Mouse (Mus musculus) testis, adult 2 months (tissue): ENCODE results near the gene Snrnp25. TPM values are rescaled to one million over a fixed set of nuclear protein-coding genes. Genes with fewer than 3 reads are reported as not detected.

Experiments
- H3K27ac ChIP-seq: fragments of 200-500 bp; 2 replicates; pipeline ENCODE4 v1.5.1; 2012; ENCODE audit warnings: low read depth, low read length; ENCODE audit not compliant: control insufficient read depth, insufficient read depth
- H3K27me3 ChIP-seq: fragments of 200-500 bp; 2 replicates; pipeline ENCODE4 v1.6.1; 2012; ENCODE audit warnings: mild to moderate bottlenecking, low read length, moderate library complexity; ENCODE audit not compliant: control insufficient read depth, insufficient read depth
- H3K36me3 ChIP-seq: fragments of 200-500 bp; 2 replicates; pipeline ENCODE4 v1.6.1; 2012; ENCODE audit warnings: mild to moderate bottlenecking, low read length; ENCODE audit not compliant: control insufficient read depth, insufficient read depth
- H3K4me1 ChIP-seq: fragments of 200-500 bp; 2 replicates; pipeline ENCODE4 v1.6.1; 2012; ENCODE audit warnings: low read length; ENCODE audit not compliant: control insufficient read depth, insufficient read depth
- H3K4me3 ChIP-seq: fragments of 200-500 bp; 2 replicates; pipeline ENCODE4 v1.5.1; 2012; ENCODE audit warnings: low read depth, mild to moderate bottlenecking, low read length, moderate library complexity, mixed read lengths; ENCODE audit not compliant: control insufficient read depth
- CTCF ChIP-seq: fragments of 200-500 bp; IDR thresholded peaks from 2 replicates; pipeline ENCODE4 v1.5.1; 2012; ENCODE audit warnings: low read depth, mild to moderate bottlenecking, inconsistent platforms, low read length, moderate library complexity; ENCODE audit not compliant: control insufficient read depth, insufficient read depth, insufficient replicate concordance
- POLR2A ChIP-seq: fragments of 200-500 bp; IDR thresholded peaks from 2 replicates; pipeline ENCODE4 v1.6.1; 2012; ENCODE audit warnings: low read depth, mild to moderate bottlenecking, inconsistent platforms, low read length, moderate library complexity; ENCODE audit not compliant: control insufficient read depth
- polyA plus RNA-seq: library from polyadenylated mRNA; depleted of rRNA; stranded (reverse); fragments of >200 nt; gene quantifications from 2 replicates; pipeline ENCODE4 v1.2.3, GENCODE M21; 2012

Gene Snrnp25
- polyA plus RNA-seq, 1 experiment: 38.8 TPM

- Histone ChIP-seq H3K27me3 (no peaks in the 10 kb centered on the region), H3K27ac (no peak overlapping the region), H3K4me3 (no peak overlapping the region), H3K36me3 (no peaks in the 10 kb centered on the region), H3K4me1 (peaks cover 6% of the 10 kb centered on the region)
- TF ChIP-seq CTCF: no peak
Measured at GRCm38 (mm10) chr11:32187256-32187655, 18.0 kb upstream of the Snrnp25 start.

- no peaks in the 10 kb centered on the region for H3K27me3 ChIP-seq
Measured at GRCm38 (mm10) chr11:32188881-32189280, 16.3 kb upstream of the Snrnp25 start.

GRCm38 (mm10) chr11:32189434-32189833, 15.8 kb upstream of the Snrnp25 start:
- H3K4me1 ChIP-seq: peaks cover 6% of the 10 kb centered on the region
- no peak overlapping the region for H3K27ac ChIP-seq
- no peaks in the 10 kb centered on the region for H3K36me3 ChIP-seq
- no peak overlapping the region for H3K4me3 ChIP-seq
- no peaks in the 10 kb centered on the region for H3K27me3 ChIP-seq
- TF ChIP-seq CTCF: no peak
- no peak for TF ChIP-seq POLR2A

More at GRCm38 (mm10) chr11:32188881-32189280, 16.3 kb upstream of the Snrnp25 start:
- H3K27ac ChIP-seq: no peak overlapping the region
- TF ChIP-seq POLR2A (no peak), CTCF (no peak)
- H3K4me3 ChIP-seq: no peak overlapping the region
- H3K36me3 ChIP-seq: no peaks in the 10 kb centered on the region
- H3K4me1 ChIP-seq: peaks cover 6% of the 10 kb centered on the region

GRCm38 (mm10) chr11:32190119-32190518, 15.1 kb upstream of the Snrnp25 start:
- H3K27me3 ChIP-seq: no peaks in the 10 kb centered on the region
- H3K36me3 ChIP-seq: no peaks in the 10 kb centered on the region
- H3K4me3 ChIP-seq: no peak overlapping the region
- H3K4me1 ChIP-seq: peaks cover 6% of the 10 kb centered on the region
- H3K27ac ChIP-seq: no peak overlapping the region
- TF ChIP-seq POLR2A (no peak), CTCF (no peak)

GRCm38 (mm10) chr11:32190603-32191110, 14.6 kb upstream of the Snrnp25 start:
- no peak overlapping the region for H3K27ac ChIP-seq
- no peak for TF ChIP-seq POLR2A

GRCm38 (mm10) chr11:32193156-32193555, 12.1 kb upstream of the Snrnp25 start:
- Histone ChIP-seq H3K36me3 (no peaks in the 10 kb centered on the region), H3K27ac (no peak overlapping the region), H3K27me3 (no peaks in the 10 kb centered on the region), H3K4me1 (peaks cover 6% of the 10 kb centered on the region), H3K4me3 (no peak overlapping the region)
- TF ChIP-seq CTCF (no peak), POLR2A (no peak)

More at GRCm38 (mm10) chr11:32190603-32191110, 14.6 kb upstream of the Snrnp25 start:
- Histone ChIP-seq H3K4me1 (peaks cover 6% of the 10 kb centered on the region), H3K36me3 (no peaks in the 10 kb centered on the region), H3K4me3 (no peak overlapping the region), H3K27me3 (no peaks in the 10 kb centered on the region)

GRCm38 (mm10) chr11:32194086-32194485, 11.1 kb upstream of the Snrnp25 start:
- TF ChIP-seq POLR2A (no peak), CTCF (no peak)
- Histone ChIP-seq H3K36me3 (no peaks in the 10 kb centered on the region), H3K27me3 (no peaks in the 10 kb centered on the region), H3K27ac (no peak overlapping the region), H3K4me3 (no peak overlapping the region), H3K4me1 (peaks cover 4% of the 10 kb centered on the region)

- no peak for TF ChIP-seq POLR2A
- TF ChIP-seq CTCF: no peak
- Histone ChIP-seq H3K36me3 (no peaks in the 10 kb centered on the region), H3K4me3 (no peak overlapping the region), H3K4me1 (no peaks in the 10 kb centered on the region; the same call in 1 of the 2 replicates), H3K27ac (no peak overlapping the region), H3K27me3 (no peaks in the 10 kb centered on the region)
Measured at GRCm38 (mm10) chr11:32194626-32195025, 10.6 kb upstream of the Snrnp25 start.
